Mouse (Mus musculus): ENCODE measurements around the gene Ube2k. TPM values are rescaled to one million over a fixed set of nuclear protein-coding genes. Genes with fewer than 3 reads are reported as not detected.

Ube2k gene
- 44.4 and 48.7 TPM in 2 replicates for total RNA-seq (2023)

GRCm38 (mm10) chr5:65536751-65537419, at the start of gene Ube2k, which contains the start of gene Smim14:
Gene Ube2k (plus strand): TSS chr5:65537233.
Gene Smim14 (minus strand): TSS chr5:65537184.

GRCm38 (mm10) chr5:65492716-65493531, 44.1 kb upstream of the Ube2k start, which contains the start of gene Gm43552:
Gene Gm43552 (minus strand): TSS chr5:65492833.

Other genes starting within 250 kb of the Ube2k start
- gene Rfc1, start 201.6 kb upstream of the Ube2k start, total RNA-seq (2023), result 45.5 and 54.0 TPM in 2 replicates
- gene Klb, start 188.9 kb upstream of the Ube2k start, total RNA-seq (2023), result not detected in 2 replicates
- gene Rpl9, start 145.8 kb upstream of the Ube2k start, total RNA-seq (2023), result 646 and 672 TPM in 2 replicates
- 25.7 and 43.1 TPM in 2 replicates for gene Lias, start 145.7 kb upstream of the Ube2k start, total RNA-seq (2023)
- 74.6 and 75.2 TPM in 2 replicates for gene Ugdh, start 101.3 kb upstream of the Ube2k start, total RNA-seq (2023)
- not detected in 2 replicates for gene Gm43552, start 44.4 kb upstream of the Ube2k start, total RNA-seq (2023)
- 183 and 223 TPM in 2 replicates for gene Smim14, start within 50 bp of the Ube2k start, total RNA-seq (2023)
- gene Pds5a, start 161.0 kb downstream of the Ube2k start, total RNA-seq (2023), result 136 and 151 TPM in 2 replicates
- gene N4bp2, start 226.3 kb downstream of the Ube2k start, total RNA-seq (2023), result 27.1 and 43.5 TPM in 2 replicates